Mouse (Mus musculus) megakaryocyte, adult 5-6 weeks (primary cell): Measurements from ENCODE around the gene Nt5c2. TPM values are rescaled to one million over a fixed set of nuclear protein-coding genes. Genes with fewer than 3 reads are reported as not detected.
A peak's percentile ranks its signal among the peaks of the same experiment; 100 is the strongest.
"Not testable (repeated sequence)": the region's sequence is repeated elsewhere in the genome, so short reads cannot be mapped to it uniquely, and the experiment has no call there.

ENCODE experiments used
- ATAC-seq: 2 replicates; pipeline ENCODE4 v1.8.0; 2016; ENCODE audit warnings: mild to moderate bottlenecking, inconsistent platforms; ENCODE audit not compliant: poor library complexity, severe bottlenecking
- total RNA-seq, 2 experiments: library from RNA; stranded (forward) in 1 of 2; stranded (reverse) in 1 of 2; fragments of 153-499, 151-499 nt in 1 of 2; fragments of 221-1000, 200-1000 nt in 1 of 2; gene quantifications; 2 replicates each; pipeline versions ENCODE4 v1.2.3 to v1.2.4; 2015 to 2017

Nt5c2 gene
- total RNA-seq, 2 experiments from 2014 or later: 36.1 to 43.6 TPM

- no peak for ATAC-seq
These were observed 25.3 kb downstream of the Nt5c2 start for GRCm38 (mm10) chr19:46989479-46990152.

DNA sequence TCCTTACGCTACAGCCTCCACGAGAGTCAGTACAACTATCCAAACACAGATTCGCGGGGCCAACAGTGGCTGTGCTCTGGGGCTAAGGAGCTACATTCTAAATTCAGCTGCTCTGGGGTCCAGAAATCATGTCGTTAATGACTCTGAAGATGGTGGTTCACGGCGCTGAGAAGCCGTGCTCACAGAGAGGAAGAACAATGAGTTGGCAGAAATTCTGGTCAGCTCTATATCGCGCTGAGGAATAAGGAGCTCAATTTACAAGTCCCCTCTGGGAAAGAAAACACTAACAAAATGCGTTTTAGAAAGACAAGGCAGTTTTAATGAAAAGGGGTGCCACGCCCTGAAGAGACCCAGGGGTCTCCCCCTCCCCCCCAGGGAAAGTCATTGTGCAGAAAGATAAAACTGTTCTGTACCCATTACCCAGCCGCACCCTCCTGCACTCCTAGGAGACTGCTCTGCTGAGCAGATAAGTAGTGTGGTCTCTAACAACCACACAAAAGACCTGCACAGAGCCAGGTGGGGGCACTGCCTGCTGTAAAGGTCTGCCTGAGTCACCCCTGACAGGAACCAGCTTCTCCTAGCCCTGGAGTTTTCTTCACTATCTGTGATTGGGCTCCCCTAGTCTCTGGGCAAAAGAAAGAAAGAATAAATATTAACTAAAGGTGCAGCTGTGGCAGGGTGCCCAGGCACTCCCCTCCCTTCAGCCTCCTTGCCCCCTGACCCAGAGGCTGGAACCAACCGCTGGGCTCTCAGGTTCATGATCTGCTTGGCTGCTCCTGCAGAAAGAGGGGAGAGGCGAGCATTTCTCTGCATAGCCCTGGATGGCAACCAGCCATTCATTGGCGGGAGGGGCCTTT lies 26.5 kb downstream of the Nt5c2 start:
- ATAC-seq: peak; percentile 33

GRCm38 (mm10) chr19:46987646-46988045 lies 27.3 kb downstream of the Nt5c2 start:
- ATAC-seq: peak; percentile 62

DNA sequence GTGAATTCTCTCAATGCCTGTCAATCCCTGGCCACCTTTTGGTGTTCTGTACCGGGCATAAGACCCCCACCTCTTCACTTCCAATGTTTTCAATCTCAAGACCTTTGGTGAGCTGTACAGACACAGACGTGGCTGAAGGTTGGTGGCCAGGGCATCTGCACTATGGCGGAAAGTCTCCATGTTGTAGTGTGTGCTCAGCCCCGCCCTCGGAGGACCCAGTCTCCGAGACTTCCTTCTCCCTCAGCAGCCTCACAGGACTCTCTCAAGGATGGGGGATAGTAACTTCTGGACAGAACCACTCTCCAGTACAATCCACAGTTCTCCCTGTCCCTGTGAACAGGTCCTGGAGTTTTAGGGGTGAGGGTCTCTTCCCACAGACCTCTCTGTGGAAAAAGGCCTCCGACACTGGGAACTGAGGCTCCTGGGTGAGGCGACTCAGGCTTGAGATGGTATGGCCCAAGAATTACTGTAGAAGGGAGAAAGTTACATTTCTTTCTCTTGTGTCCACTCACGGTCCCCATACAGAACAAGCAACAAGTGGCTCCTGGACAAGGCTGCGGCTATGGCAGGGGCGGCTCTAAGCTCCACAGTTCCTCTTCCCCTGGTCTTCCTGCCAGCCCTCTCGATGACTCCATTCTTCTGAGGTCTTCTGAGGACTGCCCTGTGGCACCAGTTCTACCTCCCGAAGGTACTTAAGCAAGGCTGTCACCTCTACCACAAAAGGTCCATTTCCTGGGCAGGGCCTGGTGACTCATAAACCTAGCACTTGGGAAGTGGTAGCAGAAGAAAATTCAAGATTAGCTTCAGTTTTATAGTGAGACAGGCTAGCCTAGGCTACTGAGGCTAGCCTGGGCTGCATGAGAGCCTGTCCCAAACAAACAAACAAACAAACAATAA lies 30.0 kb downstream of the Nt5c2 start:
- ATAC-seq: peak; percentile 78

DNA sequence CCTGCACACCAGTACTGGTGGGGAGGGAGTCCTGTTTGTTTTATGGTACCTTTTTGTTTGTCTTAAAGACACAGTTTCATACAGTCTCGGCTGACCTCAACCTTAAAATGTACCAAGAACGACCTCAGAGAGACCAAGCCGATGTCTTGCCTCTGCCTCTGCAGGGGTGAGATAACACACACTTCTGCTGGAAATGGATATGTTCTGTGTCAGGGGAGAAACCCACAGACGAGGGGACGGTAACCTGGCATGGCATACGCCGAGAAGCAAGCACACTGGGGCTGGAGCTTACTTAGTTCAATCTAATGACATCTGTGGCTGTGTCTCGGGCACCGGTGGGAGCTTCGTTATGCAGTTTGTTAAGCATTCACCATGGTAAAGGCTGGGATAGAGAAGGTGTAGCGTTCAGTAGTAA lies 31.0 kb downstream of the Nt5c2 start:
- ATAC-seq: no peak

- ATAC-seq: no peak
These were observed 31.5 kb downstream of the Nt5c2 start for GRCm38 (mm10) chr19:46983352-46983965.

DNA sequence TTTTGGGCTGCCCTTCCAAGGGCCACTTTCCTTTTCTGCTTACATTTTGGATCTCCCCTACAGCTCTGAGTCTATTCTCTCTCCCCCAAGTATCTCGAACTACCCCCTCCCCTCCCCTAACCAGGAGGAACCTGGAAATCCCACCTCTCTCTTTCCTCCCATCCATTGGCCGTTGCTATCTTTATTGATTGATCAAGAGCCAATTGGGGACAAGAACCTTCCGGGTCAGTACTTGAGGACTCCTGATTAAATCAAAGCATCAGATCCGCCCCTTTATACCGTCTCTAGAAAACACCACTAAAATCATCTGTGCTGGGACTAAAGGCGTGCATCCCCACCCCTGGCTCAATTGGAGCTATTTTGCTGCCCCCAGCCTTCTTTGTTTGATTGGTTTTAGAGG lies 33.5 kb downstream of the Nt5c2 start:
- ATAC-seq: no peak

GRCm38 (mm10) chr19:46979781-46980105 lies 35.2 kb downstream of the Nt5c2 start:
- ATAC-seq: peak; percentile 38

DNA sequence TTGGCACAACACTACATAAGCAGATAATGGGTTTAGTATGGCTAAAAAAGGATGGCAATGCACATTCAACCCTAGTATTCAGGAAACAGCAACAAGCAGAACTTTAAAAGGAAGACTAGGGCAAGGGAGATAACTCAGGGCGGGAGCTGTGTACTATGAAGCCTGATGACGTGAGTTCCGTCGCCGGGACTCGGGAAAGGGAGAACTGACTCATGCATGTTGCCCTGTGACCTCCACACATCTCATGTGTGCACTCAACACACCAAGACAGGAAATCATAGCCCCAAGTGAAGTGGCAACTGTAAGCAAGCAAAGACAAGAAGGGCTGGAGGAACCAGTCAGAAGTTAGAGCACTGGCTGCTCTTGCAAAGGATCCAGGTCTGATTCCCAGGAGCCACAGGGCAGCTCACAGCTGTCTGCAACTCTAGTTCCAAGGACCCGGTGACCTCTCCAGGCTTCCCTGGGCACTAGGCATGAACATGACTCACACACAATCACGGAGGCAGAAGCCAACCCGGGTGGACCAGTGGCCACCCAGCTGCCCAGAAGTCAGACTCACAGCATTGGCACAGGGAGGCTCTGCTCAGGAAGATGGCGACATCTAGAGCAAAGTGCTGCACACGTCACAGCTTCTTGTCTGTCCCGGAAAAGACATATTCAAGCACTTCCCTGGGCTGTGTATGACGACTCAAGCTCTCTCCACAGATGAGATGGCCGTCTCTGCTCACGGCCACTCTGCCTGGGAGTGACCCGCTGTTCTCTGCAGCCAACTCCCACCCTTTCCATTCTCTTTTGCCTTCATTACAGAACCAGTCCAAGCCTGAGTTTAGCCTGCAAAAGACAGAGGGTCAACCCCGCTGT lies 35.8 kb downstream of the Nt5c2 start:
- peak; percentile 92 for ATAC-seq

GRCm38 (mm10) chr19:46978069-46978468 lies 36.9 kb downstream of the Nt5c2 start:
- not testable (repeated sequence) for ATAC-seq

DNA sequence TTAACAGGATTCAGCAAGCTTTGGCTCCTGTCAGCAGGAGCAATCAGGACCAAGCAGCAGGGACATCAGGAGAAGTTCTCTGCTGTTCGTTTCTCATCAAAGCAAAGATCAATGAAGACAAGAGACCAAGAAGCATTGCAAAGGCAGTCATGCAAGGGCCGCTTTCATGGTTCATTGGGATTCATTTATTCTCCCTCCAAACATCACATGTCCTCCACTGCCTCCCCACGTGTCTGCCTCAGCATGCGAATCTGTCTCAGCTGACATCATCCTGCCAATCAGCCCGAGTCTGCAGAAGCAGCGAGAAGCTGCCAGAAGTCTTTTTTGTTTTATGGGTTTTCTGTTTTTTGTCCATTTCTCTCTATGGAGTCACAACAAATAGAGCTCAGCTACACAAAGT lies 37.5 kb downstream of the Nt5c2 start:
- ATAC-seq: no peak

GRCm38 (mm10) chr19:46976743-46977142 lies 38.2 kb downstream of the Nt5c2 start:
- ATAC-seq: no peak

DNA sequence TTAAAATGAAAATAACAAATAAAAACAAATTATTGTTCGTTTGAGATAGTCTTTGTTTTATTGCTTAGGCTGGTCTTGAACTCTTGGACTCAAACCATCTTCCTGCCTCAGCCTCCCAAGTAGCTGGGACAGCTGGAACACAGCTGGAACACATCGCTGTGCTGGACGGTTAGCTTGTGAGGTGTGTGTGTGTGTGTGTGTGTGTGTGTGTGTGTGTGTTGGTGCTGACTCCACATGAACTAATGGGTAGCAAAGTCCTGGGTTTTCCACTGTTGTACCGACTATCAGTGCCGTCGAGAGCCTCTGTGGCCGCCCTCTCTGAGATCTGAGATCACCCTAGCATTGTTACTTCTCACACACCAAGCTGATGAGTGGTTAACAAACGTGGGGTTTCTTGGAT lies 39.0 kb downstream of the Nt5c2 start:
- no peak for ATAC-seq

DNA sequence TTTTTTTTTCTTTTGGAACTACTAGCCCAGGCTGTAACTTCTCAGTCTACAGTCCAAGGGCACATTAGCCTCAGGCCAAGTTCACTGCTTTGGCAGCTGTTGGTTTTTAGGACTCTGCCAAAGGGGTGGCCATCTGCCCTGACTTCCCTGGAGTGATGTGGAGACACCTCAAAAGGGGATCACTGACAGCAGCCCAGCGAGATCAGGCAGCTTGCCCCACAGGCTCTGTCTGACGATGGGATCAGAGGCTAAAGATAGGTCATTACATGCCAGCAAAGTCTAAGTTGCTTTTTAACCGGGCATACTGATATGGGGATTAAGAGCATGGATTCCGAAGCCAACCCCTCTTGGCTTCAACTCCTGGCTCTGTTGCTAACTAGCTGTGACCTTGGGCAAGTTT lies 39.4 kb downstream of the Nt5c2 start:
- ATAC-seq: no peak

GRCm38 (mm10) chr19:46972159-46972558 lies 42.8 kb downstream of the Nt5c2 start:
- no peak for ATAC-seq

DNA sequence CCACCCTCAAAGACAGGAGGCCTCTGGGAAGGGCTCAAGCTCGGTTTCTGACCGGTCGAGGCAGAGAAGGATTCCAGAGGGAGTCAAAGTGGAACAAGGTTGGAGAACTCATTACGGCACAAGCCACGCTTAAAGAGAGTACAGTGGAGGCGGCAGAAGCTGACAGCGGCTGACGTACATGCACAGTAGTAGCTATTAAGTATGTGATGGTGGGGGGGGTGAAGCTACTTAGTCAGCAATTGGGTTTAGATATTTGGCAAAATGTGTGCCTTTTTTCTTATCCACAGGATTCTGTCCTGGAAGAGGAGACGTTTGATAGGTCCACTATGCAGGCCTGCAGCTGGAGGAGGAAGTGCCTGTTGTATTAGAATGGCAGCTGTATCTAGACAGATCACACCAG lies 43.2 kb downstream of the Nt5c2 start:
- no peak for ATAC-seq

GRCm38 (mm10) chr19:46971051-46971689 lies 43.8 kb downstream of the Nt5c2 start:
- ATAC-seq: no peak

DNA sequence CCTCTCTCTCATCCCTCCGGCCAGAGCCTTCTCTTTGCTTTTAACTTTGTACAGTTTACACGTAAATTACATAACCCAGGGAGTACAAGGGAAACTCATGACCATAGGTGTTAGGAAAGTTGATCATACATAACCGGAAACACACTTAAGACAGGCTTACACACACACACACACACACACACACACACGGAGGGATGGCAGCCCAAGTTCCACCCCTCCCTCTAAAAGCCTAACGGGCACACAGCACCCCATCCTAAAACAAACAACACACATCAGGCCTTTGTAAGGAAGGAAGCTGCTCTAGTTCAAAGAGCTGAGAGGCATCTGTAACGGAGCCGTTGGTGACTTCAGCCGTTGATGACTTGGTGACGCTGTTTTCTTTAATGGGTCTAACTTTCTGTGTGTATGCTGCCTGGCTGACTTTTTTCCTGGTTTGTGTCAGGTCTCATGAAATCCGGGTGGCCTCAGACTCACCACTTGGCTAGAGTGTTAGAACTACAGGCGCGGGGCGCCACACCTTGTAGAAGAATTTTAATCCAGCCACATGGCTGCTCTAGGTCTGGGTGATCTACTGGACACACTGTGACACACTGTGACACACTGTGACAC lies 44.7 kb downstream of the Nt5c2 start:
- peak; percentile 86 for ATAC-seq
